Comparison of ENCODE assay signal across 8 mouse cellular contexts in genomic region chr11:69921114-69922011, GRCm38 (mm10). TPM values are rescaled to one million over a fixed set of nuclear protein-coding genes. Genes with fewer than 3 reads are reported as not detected.
A peak's percentile ranks its signal among the peaks of the same experiment; 100 is the strongest.
DNase-seq lines count a peak whose midpoint lies in the region; ATAC-seq lines count a peak whose summit lies in the region.

TSS of gene Eif5a (minus strand) at chr11:69921958.

- H3K27ac ChIP-seq in intestine, embryonic 14.5 days (ENCODE audit: low read depth): peak within 1 kb of the TSS; percentile 97

- peak; percentile 100 for DNase-seq in adrenal gland, adult 18-20 months (ENCODE audit: low spot score in 2 of 2)
- DNase-seq in embryo, embryonic 11 days: peak; percentile 99
- peak; percentile 100 for DNase-seq in gastrocnemius, postnatal 25 days
- peak; percentile 99 for DNase-seq in intestine, embryonic 14.5 days (ENCODE audit: low spot score)
- DNase-seq in left cerebral cortex, postnatal 14 days (ENCODE audit: low spot score in 2 of 2): peak; percentile 100
- DNase-seq in mesoderm, embryonic 11.5 days (ENCODE audit: low read depth, low spot score): peak; percentile 100
- peak; percentile 100 for DNase-seq in right cerebral cortex, postnatal 36 days (ENCODE audit: low spot score in 2 of 2)
- DNase-seq in yolk sac, embryonic 10.5 days (ENCODE audit: low spot score): peak; percentile 100

- peak within 1 kb of the TSS; percentile 86 for H3K4me3 ChIP-seq in intestine, embryonic 14.5 days (ENCODE audit: low read depth, low read length)

- peaks cover 32% of the 10 kb centered on the region for H3K36me3 ChIP-seq in intestine, embryonic 14.5 days (ENCODE audit: control insufficient read depth, insufficient read depth, low read length)

- H3K4me2 ChIP-seq in intestine, embryonic 14.5 days (ENCODE audit: low read length): peak within 1 kb of the TSS; percentile 90

- H3K4me1 ChIP-seq in intestine, embryonic 14.5 days (replicated peaks; ENCODE audit: control insufficient read depth, insufficient read depth, low read length): peaks cover 13% of the 10 kb centered on the region

- WGBS in intestine, embryonic 14.5 days: under 1% methylated on average over 78 of the region's 78 CpGs

- H3K9me3 ChIP-seq in intestine, embryonic 14.5 days (ENCODE audit: control insufficient read depth, low read length): no peaks in the 10 kb centered on the region

- H3K27me3 ChIP-seq in intestine, embryonic 14.5 days (replicated peaks; ENCODE audit: control insufficient read depth, insufficient read depth, low read length): no peaks in the 10 kb centered on the region

- intact Hi-C loops in left cerebral cortex, postnatal 14 days (cut with DNase I): no loop called here

- H3K9ac ChIP-seq in intestine, embryonic 14.5 days (ENCODE audit: low read length): peak within 1 kb of the TSS; percentile 98

- ATAC-seq in intestine, embryonic 14.5 days (replicated peaks; ENCODE audit: low FRiP score, low TSS enrichment, low read depth): peak; percentile 94

RNA-seq across cellular contexts. Expression of gene Eif5a, which starts in this region (rescaled TPM):
- total RNA-seq in adrenal gland, adult 18-20 months (2021): 100 to 1,000 TPM; 579 to 673 TPM
- total RNA-seq in gastrocnemius, postnatal 25 days (2021): 100 to 1,000 TPM; 417 to 422 TPM
- polyA plus RNA-seq in intestine, embryonic 14.5 days (2014; fragmentation: Nextera tagmentation; extraction: Ambion mirVana): 1,854 and 1,877 TPM in 2 replicates
- 100 to 1,000 TPM; 468 to 473 TPM for total RNA-seq in left cerebral cortex, postnatal 14 days (2021)

Comparison
In these comparisons a context has a peak if more than half of its experiments do, and no peak if none do; other contexts are left out.
1. Peak in every context shown above with its lines: DNase-seq, ATAC-seq, H3K4me3 ChIP-seq and H3K27ac ChIP-seq.